Mouse (Mus musculus): Measurements from ENCODE around the gene Rtn1.

DNA sequence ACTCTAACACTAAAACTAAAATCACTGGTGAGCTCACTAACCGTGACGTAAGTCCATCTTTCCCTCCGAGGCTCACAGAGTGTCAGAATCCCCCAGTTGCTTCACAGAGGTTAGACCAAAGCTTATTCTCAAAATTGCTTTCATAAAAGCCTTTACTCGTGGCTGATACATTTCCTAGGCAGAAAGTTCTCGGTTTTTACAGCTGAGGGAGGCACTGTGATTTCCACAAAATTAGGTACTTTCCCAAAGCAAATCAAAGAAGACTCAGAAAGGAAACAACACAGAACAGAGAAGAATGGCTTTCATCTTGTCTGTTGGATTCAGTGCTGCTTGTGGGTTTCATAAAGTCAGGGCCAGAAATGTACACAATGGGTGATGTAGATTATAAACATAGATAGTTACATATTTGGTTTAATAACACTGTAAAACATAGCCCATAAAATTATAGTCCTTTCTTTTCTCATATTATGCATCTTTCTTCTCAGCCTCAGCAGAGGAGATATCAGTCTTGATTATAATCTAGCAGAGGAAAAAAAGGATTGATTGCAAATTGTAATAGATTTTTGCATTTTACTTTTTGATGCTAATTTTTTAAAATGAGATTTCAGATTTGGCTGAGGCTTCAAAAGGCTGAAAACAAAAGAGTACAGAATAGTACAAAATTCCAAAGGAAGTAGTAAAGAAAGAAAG, 47.8 kb downstream of the Rtn1 start:
- no peak for TF ChIP-seq CTCF (IDR thresholded peaks at IDR 0.05; ENCODE audit: low read depth)
- no peak for TF ChIP-seq EP300 (IDR thresholded peaks at IDR 0.05; ENCODE audit: low read depth)
